Comparison of ENCODE assay signal across 28 mouse cellular contexts in genomic region chr2:38543158-38543557, GRCm38 (mm10).
"Had no signal": no experiment of that assay in that cellular context is flagged by ENCODE, and none has a peak within 500 bp of the region (broad histone marks: within the 10 kb centered on the region; RNA-seq: fewer than 3 reads in every experiment).

No protein-coding gene starts in this region.

- H3K4me2 ChIP-seq: embryonic facial prominence, embryonic 12.5 days; embryonic facial prominence, embryonic 13.5 days; embryonic facial prominence, embryonic 15.5 days; forebrain, embryonic 12.5 days; forebrain, embryonic 13.5 days had no signal

- H3K4me3 ChIP-seq: embryonic facial prominence, embryonic 10.5 days; embryonic facial prominence, embryonic 12.5 days; embryonic facial prominence, embryonic 13.5 days; embryonic facial prominence, embryonic 15.5 days; erythroblast, embryonic 14.5 days; forebrain, embryonic 10.5 days; forebrain, embryonic 12.5 days; forebrain, embryonic 13.5 days; gastrocnemius, adult 2 months; heart, adult 2 months had no signal

- H3K9ac ChIP-seq: embryonic facial prominence, embryonic 12.5 days; embryonic facial prominence, embryonic 13.5 days; embryonic facial prominence, embryonic 15.5 days; forebrain, embryonic 12.5 days; forebrain, embryonic 13.5 days; forebrain, postnatal 0 days had no signal

- ATAC-seq: forebrain, embryonic 13.5 days; forebrain, embryonic 14.5 days; forebrain, embryonic 16.5 days; forebrain, postnatal 0 days had no signal

- H3K36me3 ChIP-seq: embryonic facial prominence, embryonic 10.5 days; embryonic facial prominence, embryonic 12.5 days; embryonic facial prominence, embryonic 13.5 days; embryonic facial prominence, embryonic 15.5 days; forebrain, embryonic 12.5 days had no signal

- H3K27me3 ChIP-seq: embryonic facial prominence, embryonic 12.5 days; embryonic facial prominence, embryonic 13.5 days; embryonic facial prominence, embryonic 15.5 days; forebrain, embryonic 12.5 days; forebrain, embryonic 13.5 days had no signal

- H3K9me3 ChIP-seq: embryonic facial prominence, embryonic 10.5 days; embryonic facial prominence, embryonic 12.5 days; embryonic facial prominence, embryonic 13.5 days; embryonic facial prominence, embryonic 15.5 days; forebrain, embryonic 10.5 days; forebrain, embryonic 12.5 days; forebrain, embryonic 13.5 days had no signal

- DNase-seq: cerebellum, adult 2 months; cerebellum, adult 8-10 months; cerebellum, adult 9-10 months; cerebellum, adult 9-11 months; cerebellum, postnatal 10 days; cerebellum, postnatal 14 days; cerebellum, postnatal 25 days; cerebellum, postnatal 36 days; embryo, embryonic 11 days; forebrain, postnatal 0 days; gastrocnemius, adult 2 months; gastrocnemius, postnatal 10 days; gastrocnemius, postnatal 14 days; gastrocnemius, postnatal 25 days; gastrocnemius, postnatal 36 days; heart, adult 11 months; heart, adult 18-20 months; heart, adult 2 months had no signal

- H3K27ac ChIP-seq: embryonic facial prominence, embryonic 10.5 days; embryonic facial prominence, embryonic 12.5 days; embryonic facial prominence, embryonic 13.5 days; embryonic facial prominence, embryonic 15.5 days; forebrain, embryonic 10.5 days; forebrain, embryonic 12.5 days; forebrain, embryonic 13.5 days; gastrocnemius, adult 2 months; heart, adult 2 months had no signal
